Mouse (Mus musculus): ENCODE results near the gene Ankfn1. TPM values are rescaled to one million over a fixed set of nuclear protein-coding genes. Genes with fewer than 3 reads are reported as not detected.

The Ankfn1 gene
- total RNA-seq, 2 experiments from 2014 or later, result 0.88 to 1.3 TPM

- no peak for DNase-seq (ENCODE audit: low spot score in 2 of 2)
These were observed 394.8 kb downstream of the Ankfn1 start for GRCm38 (mm10) chr11:89382634-89383009.

DNA sequence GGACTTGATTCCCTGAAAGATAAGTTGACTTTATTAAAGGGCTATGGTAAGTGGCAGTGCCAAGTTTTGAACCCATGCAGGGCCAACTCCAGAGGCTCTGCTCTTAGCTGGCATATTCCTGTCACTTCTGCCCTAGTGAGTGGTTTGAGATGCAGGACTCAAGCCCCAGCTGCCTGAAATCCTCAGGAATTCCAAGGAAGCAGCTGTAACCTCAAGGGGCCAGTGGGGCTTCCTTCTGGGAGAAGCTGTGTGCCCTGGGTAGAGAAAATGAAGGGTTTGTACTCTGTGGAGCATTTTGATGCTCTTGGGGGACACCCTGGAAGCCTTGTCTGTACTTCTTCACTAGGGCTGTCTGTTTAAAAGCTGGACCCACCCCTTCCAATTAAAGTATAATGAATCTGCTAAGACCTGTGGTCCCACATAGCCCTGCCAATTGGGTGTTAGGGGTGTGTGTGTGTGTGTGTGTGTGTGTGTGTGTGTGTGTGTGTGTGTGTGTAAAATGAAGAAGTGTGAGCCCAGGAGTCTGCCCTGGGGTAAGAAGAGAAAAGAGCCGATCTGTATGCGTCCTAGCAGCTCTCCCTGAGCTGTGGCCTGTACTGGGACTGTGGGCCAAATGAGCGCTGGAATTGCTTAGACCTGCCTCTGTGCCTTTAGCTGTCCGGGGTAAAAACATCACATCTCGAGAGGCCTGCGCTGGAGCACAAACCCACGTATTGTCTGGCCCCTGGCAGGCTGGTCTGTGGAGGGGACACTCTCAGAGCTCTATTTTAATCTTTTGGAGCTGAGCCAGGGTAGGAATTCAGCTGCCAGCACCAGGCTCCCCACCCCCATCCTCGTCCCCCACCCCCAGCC is 395.4 kb downstream of the Ankfn1 start:
- no peak for DNase-seq (ENCODE audit: low spot score in 2 of 2)

- DNase-seq (ENCODE audit: low spot score in 2 of 2), result no peak
These were observed 406.5 kb downstream of the Ankfn1 start for GRCm38 (mm10) chr11:89370941-89371340.

- DNase-seq (ENCODE audit: low spot score in 2 of 2), result no peak
These were observed 407.1 kb downstream of the Ankfn1 start for GRCm38 (mm10) chr11:89370373-89370772.

DNA sequence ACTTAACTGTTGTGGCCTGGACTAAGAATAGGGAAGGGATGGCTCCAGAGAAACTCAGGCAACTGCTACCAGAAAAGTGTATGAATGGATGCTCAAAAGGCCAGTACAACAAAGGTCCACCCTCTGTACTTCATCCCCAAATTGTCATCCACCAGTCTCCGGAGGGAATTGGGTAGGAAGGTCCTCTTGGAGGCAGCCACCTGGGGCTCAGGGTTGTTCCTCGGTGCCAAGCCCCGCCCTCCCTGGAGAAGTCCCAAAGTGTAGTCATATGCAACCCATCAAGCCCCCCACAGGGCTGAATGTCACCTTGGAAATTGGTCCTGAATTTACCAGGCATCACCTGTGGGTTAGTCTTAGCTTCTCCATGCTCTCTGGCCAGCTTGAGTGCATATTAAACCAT is 413.5 kb downstream of the Ankfn1 start:
- no peak for DNase-seq (ENCODE audit: low spot score in 2 of 2)

DNA sequence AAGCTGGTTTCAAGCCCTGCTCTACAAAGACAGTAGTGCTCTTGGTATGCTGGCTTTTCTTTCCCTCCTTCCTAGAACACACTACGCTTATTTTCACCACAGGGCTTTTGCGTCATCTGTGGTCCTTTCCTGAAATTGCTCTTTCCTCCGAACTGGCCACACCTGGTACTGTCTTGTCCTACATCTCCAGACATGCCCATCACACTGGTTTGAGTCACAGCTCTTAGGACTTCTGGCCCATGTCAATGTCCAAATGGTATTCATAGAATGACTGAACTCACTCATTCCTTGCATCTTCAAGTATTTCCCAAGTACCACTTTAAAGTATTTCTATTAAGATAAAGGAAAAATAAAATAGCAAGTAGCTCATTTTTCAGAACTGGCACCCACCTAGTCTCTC is 416.6 kb downstream of the Ankfn1 start:
- DNase-seq (ENCODE audit: low spot score in 2 of 2), result no peak

GRCm38 (mm10) chr11:89358546-89358945 is 418.9 kb downstream of the Ankfn1 start:
- no peak for DNase-seq (ENCODE audit: low spot score in 2 of 2)

GRCm38 (mm10) chr11:89356479-89356878 is 421.0 kb downstream of the Ankfn1 start:
- DNase-seq (ENCODE audit: low spot score in 2 of 2), result no peak

DNA sequence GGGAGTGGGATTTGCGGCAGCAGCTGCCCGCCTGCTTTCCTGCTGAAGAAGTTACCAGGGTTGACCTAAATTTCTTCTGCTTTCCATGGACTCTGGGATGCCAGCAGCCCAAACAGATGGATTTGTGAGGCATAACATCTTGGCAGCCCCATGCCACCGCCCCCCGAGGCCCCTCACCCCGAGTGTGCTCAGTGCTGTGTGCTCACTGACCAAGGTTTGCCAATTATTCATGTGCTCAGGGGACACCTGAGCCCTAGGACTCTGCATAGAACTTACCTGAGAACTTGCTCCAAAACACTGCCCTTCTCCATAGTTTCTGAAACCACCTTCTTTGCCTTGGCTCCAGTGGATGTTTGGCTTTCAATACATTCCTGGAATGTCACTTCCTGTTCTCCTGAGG is 421.4 kb downstream of the Ankfn1 start:
- no peak for DNase-seq (ENCODE audit: low spot score in 2 of 2)

GRCm38 (mm10) chr11:89340238-89340637 is 437.2 kb downstream of the Ankfn1 start:
- no peak for DNase-seq (ENCODE audit: low spot score in 2 of 2)

Other genes starting within 250 kb of the Ankfn1 start
- 1 to 10 TPM; 2.6 to 3.1 TPM for gene Pctp, start 225.2 kb upstream of the Ankfn1 start, total RNA-seq (2021)